25 mouse cellular contexts compared by ENCODE assay signal in genomic region chr1:72491307-72491706, GRCm38 (mm10). TPM values are rescaled to one million over a fixed set of nuclear protein-coding genes. Genes with fewer than 3 reads are reported as not detected.
"Had no signal": no experiment of that assay in that cellular context is flagged by ENCODE, and none has a peak within 500 bp of the region (broad histone marks: within the 10 kb centered on the region; RNA-seq: fewer than 3 reads in every experiment).

No protein-coding gene starts in this region.

- H3K4me3 ChIP-seq: left cerebral cortex, adult 2 months; liver, embryonic 13.5 days; megakaryocyte, embryonic 14.5 days; midbrain, embryonic 12.5 days; myocyte; neural tube, embryonic 13.5 days; stomach, embryonic 15.5 days had no signal

- ATAC-seq: intestine, postnatal 0 days; lung, postnatal 0 days had no signal

- H3K9ac ChIP-seq: liver, embryonic 13.5 days; midbrain, embryonic 12.5 days; neural tube, embryonic 13.5 days; stomach, embryonic 15.5 days had no signal

- H3K27ac ChIP-seq: kidney, postnatal 0 days; left cerebral cortex, adult 2 months; liver, embryonic 13.5 days; midbrain, embryonic 12.5 days; neural tube, embryonic 13.5 days; stomach, embryonic 15.5 days had no signal

- H3K9me3 ChIP-seq: liver, embryonic 13.5 days; midbrain, embryonic 12.5 days; neural tube, embryonic 13.5 days; stomach, embryonic 15.5 days had no signal

- H3K4me1 ChIP-seq: liver, embryonic 13.5 days; stomach, embryonic 15.5 days had no signal

- H3K27me3 ChIP-seq: liver, embryonic 13.5 days; midbrain, embryonic 12.5 days; neural tube, embryonic 13.5 days; stomach, embryonic 15.5 days had no signal

- DNase-seq: kidney, adult 2 months; kidney, postnatal 36 days; layer of hippocampus, postnatal 36 days; liver, embryonic 13.5 days; lung, adult 2 months; right cerebral cortex, adult 18-20 months; right cerebral cortex, postnatal 25 days; spleen, adult 18-20 months; thymus, postnatal 25 days had no signal

- H3K4me2 ChIP-seq: liver, embryonic 13.5 days; midbrain, embryonic 12.5 days; neural tube, embryonic 13.5 days; stomach, embryonic 15.5 days had no signal

- H3K36me3 ChIP-seq: liver, embryonic 13.5 days; midbrain, embryonic 12.5 days; neural tube, embryonic 13.5 days; stomach, embryonic 15.5 days had no signal

RNA-seq across cellular contexts. Expression of gene March4, which starts 45.4 kb away (rescaled TPM):
- total RNA-seq: liver, adult 2 months; monocyte, adult 5-6 weeks; neutrophil, adult 5-6 weeks had no signal
- polyA plus RNA-seq: kidney, embryonic 14.5 days; kidney, postnatal 0 days; limb, embryonic 11.5 days; liver, adult 2 months; liver, embryonic 13.5 days; liver, embryonic 16.5 days; thymus, postnatal 0 days had no signal
